Mouse (Mus musculus) cortical plate, adult 2 months (tissue): ENCODE measurements around the gene Ppm1l.

Experiments
- CTCF ChIP-seq: fragments of 200-500 bp; IDR thresholded peaks from 2 replicates; pipeline ENCODE4 v1.5.1; 2011; ENCODE audit warnings: mild to moderate bottlenecking, control low read depth, low read length; ENCODE audit not compliant: insufficient read depth; ENCODE audit errors: extremely low read depth
- POLR2A ChIP-seq: fragments of 200-500 bp; IDR thresholded peaks from 2 replicates; pipeline ENCODE4 v1.6.1; 2011; ENCODE audit warnings: mild to moderate bottlenecking, low read length, control low read depth; ENCODE audit not compliant: insufficient read depth; ENCODE audit errors: extremely low read depth

DNA sequence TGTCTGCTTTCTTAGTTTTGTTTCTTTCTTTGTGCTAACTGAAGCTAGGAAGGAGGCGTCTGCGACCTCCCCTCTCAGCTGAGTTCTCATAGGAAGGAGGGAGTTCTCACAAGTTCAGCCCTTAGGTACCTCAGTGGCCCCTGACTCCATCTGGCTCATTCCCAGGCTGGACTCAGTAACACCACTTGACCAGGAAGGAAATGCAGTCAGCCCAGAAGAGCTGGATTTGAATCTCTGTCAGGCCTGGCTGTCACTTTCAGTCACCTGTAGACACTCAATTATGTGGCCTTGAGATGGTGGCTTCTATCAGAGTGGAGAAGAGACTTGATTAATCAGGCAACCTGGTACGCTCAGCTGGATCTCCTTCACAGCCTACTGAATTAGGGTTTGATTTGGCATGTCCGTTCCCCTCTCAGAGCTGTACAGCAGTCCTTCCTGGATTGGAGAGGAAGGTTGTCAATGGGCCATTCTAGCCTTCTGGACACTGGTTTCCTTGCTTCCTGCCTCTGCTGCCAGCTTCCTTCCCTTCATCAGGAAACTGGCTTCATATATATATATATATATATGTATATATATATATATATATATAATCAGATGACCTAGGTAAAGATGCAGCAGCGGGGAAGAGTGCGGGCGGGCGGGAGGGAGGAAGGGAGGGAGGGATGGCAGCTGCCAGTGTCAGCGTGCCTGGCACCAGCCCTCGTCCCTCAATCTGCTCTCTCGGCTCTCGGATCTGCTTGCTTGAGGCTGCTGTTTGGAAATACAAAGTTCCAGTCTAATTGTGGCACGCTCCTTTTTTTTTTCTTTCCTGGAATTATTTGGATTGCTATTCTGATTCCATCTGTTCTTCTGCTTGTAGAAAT is 45.1 kb downstream of the Ppm1l start:
- TF ChIP-seq CTCF (no peak), POLR2A (no peak)
